Mouse (Mus musculus) T-helper 2 cell (primary cell): ENCODE data around the gene Gm906.
"Not testable (repeated sequence)": the region's sequence is repeated elsewhere in the genome, so short reads cannot be mapped to it uniquely, and the experiment has no call there.

Source experiments
- in situ Hi-C: fragments of 300-600 bp; cut with MboI, MseI; formaldehyde crosslinking; loops from one replicate; pipeline ENCODE4 v1.15.1; 2025; ENCODE audit warnings: high pct_unique_total_duplicates

The Gm906 gene

DNA sequence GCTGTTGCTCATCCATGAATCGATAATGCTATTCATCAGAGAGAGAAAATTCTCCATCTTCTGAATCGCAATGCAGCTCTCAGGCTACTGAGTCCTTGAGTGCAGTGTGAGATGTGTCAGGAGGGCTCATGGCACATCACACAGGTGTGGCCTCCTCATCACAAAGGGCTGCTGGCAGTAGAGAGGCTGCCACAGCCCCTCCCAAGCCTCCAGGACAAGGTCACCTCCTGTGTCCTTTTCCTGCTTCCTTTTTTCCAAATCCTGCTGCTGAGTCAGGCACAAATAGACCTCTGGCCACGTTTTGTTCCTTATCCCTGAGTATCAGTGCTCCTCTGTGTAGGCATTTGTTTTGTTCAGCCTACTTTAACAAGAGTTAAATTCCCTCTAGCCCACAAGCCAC lies at the start of gene Gm906:
TSS of gene Gm906 (minus strand) at position 101 of the 400 bp plus-strand sequence.
- in situ Hi-C loops: not testable (repeated sequence)

DNA sequence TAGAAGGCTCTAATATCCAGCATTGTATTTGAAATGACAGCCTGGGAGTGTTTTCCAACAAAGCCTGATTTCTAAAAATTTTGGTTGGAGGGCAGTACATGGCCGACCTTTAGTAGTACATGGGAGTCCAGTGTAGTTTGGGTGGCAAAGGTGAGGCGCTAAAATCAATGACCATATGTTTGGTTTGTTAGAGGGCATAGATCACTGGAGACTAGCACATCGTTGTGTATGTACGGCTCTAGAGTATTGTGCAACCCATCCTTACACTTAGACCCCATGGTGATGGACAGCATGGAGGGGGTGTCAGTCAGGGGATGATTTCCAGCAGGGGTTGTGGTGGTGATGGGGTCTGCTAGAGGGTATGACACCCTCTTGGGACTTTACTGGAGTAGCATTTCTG lies 33.2 kb upstream of the Gm906 start:
- in situ Hi-C loops: not testable (repeated sequence)

DNA sequence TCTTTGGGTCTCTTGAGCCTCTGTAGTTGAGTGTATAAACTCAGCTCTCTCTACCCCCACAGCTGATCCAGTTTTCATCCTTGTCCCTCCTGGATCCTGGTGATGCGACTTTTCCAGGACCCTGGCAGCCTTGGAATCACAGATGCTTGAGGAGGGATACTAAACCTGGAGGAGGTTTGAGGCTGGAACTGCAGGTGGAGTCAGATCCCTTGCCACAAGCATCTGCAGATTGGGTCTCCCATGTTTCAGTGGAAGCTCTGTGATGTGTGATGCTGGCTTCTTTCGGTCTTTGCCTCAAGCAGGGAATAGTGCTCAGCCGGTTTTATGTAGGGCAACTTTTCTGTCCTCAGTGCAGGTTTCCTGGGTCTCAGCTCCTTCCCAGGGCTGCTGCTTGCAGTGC lies 13.6 kb downstream of the Gm906 start:
- in situ Hi-C loops: no loop called here

DNA sequence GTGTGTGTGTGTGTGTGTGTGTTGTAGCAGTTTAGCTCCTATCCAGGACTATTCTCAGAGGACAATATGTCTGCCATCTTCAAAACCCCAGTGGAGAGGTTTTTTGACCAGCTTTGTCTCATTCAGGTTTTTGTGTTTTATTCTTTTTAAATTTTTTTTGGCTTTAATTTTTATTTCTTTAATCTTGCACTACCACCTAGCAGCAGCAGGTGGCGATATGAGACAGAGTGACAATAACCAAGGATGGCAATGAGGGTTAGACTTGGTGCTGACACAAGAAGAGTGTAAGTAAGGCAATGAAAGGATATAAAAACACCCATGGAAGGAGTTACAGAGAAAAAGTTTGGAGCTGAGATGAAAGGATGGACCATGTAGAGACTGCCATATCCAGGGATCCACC lies 38.3 kb downstream of the Gm906 start:
- in situ Hi-C loops: not testable (repeated sequence)

DNA sequence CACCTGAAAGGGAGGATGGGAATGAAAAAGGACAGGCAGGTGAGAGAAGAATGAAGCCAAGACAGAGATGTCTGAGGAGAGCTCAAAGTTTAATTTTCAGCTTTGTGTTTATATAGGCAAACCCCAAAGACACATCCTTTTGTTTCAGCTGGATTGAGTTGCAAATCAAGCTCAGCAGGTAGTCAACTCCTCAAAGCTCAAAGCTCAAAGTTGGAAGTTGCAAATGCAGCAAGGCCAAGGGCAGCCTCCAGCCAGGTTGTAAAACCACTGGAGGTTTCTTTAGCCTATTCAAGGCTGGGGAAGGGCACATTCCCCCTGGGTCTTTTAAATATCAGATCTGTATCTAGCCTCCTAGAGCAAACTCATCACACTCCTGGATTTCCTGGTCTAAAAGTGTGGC lies 39.9 kb downstream of the Gm906 start:
- in situ Hi-C loops: not testable (repeated sequence)

DNA sequence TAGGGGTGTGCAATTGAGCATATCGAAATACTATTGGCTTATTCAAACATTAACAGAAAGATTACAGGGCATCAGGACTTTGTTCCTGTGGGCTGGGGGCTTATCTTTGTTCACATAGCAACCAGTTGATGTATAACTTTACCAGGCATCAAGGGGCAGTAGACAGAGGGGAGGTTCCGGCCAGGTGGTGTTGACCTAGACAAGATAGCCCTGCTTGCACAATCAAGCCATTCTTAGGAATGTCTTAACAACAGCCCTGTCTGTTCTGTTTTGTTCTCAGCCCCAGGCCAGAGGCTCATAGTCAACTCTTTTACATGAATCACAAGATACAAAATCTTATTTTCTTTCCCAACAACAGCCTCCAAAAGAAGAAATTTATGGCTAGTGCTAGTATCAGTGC lies 40.5 kb downstream of the Gm906 start:
- in situ Hi-C loops: not testable (repeated sequence)

DNA sequence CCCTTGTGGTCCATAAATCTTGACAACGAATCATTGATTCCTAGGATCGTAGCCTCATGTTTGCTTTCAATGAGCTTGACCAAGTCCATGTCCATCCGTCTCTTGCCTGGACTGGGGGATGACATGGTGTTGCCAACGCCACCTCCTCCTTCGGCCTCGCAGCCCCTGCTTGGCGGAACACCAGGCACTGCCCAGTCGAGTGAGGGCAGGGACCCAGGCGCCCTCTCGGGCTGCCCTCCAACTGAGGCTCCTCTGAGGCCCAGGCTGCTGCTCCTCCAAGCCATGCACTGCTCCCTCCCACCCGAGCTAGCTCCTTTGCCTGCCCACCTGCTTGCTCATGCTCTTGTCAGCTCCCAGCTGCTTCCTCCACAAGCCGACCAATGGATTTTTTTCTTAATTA lies 42.1 kb downstream of the Gm906 start:
- in situ Hi-C loops: no loop called here

DNA sequence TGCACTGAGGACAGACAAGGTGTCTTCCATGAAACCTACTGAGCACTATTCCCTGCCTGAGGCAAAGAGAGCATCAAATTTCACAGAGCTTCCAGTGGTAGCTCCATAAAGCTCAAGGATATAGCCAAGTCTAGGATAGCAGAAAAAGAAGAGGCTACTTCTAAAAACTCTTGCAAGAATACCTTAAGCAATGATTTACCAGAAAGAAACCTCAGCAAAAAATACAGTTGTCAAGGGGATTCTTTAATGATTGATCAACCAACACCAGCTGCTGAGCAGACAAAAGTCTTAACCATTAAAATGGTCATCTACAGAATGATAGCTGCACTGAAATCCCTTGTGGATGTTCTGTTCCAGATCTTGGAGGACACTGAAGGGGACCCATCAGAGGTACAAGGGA lies 53.3 kb downstream of the Gm906 start:
- in situ Hi-C loops: not testable (repeated sequence)
